Mouse (Mus musculus): Measurements from ENCODE around the gene Atxn10. TPM values are rescaled to one million over a fixed set of nuclear protein-coding genes. Genes with fewer than 3 reads are reported as not detected.

Atxn10 gene
- polyA plus RNA-seq, 1 experiment from 2014 or later = 190 TPM

- Histone ChIP-seq H3K4me3 (ENCODE audit: low read depth, low read length) (no peak overlapping the region), H3K9ac (replicated peaks; ENCODE audit: low read depth) (no peak overlapping the region), H3K27ac (ENCODE audit: low read length) (no peak overlapping the region), H3K9me3 (ENCODE audit: low read length) (no peaks in the 10 kb centered on the region), H3K27me3 (replicated peaks; ENCODE audit: insufficient read depth, low read length) (no peaks in the 10 kb centered on the region), H3K36me3 (ENCODE audit: insufficient read depth, low read length) (peaks cover 18% of the 10 kb centered on the region; the same call in 1 of the 2 replicates), H3K4me2 (replicated peaks; ENCODE audit: low read depth, low read length) (no peak overlapping the region), H3K4me1 (ENCODE audit: insufficient read depth, low read depth, low read length) (no peaks in the 10 kb centered on the region)
- DNase-seq (ENCODE audit: low spot score) (no peak), ATAC-seq (no peak)
- TF ChIP-seq EP300 (IDR thresholded peaks at IDR 0.05) (no peak), CTCF (IDR thresholded peaks at IDR 0.05) (0 out of 2 replicates have a peak, but pooled peaks have one; percentile 1)
Measured at GRCm38 (mm10) chr15:85373125-85373524, 37.1 kb downstream of the Atxn10 start.

DNA sequence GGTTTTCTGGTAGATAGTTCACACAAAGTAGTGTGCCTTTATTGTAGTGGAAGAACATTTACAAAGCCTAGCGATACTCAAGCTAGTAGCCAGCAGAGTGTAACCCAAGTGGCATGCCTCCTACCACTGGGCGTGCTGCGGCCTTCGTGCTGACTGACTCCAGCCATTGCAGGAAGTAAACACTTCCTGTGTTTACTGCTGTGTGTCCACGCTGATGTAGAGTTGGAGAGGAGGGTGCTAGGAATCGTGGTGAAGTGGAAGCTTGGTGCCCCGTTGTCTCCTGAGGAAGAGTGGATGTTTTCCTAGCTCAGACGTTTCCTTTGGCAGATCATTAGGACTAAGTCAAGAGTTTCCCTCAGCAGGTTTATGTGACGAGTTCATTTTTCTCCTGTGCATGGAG, 47.4 kb downstream of the Atxn10 start:
- Histone ChIP-seq H3K27me3 (replicated peaks; ENCODE audit: insufficient read depth, low read length) (no peaks in the 10 kb centered on the region), H3K9me3 (ENCODE audit: low read length) (no peaks in the 10 kb centered on the region), H3K4me3 (ENCODE audit: low read depth, low read length) (no peak overlapping the region), H3K4me2 (replicated peaks; ENCODE audit: low read depth, low read length) (no peak overlapping the region), H3K9ac (replicated peaks; ENCODE audit: low read depth) (no peak overlapping the region), H3K27ac (ENCODE audit: low read length) (peak overlapping the region; percentile 52), H3K4me1 (ENCODE audit: insufficient read depth, low read depth, low read length) (no peaks in the 10 kb centered on the region), H3K36me3 (ENCODE audit: insufficient read depth, low read length) (peaks cover 3% of the 10 kb centered on the region; the same call in 1 of the 2 replicates)
- 29% methylated on average over 9 of the region's 9 CpGs for WGBS
- TF ChIP-seq EP300 (IDR thresholded peaks at IDR 0.05) (peak; percentile 59), CTCF (IDR thresholded peaks at IDR 0.05) (peak; percentile 56)
- ATAC-seq (peak; percentile 84), DNase-seq (ENCODE audit: low spot score) (peak; percentile 38)

- H3K4me1 ChIP-seq (ENCODE audit: insufficient read depth, low read depth, low read length) = no peaks in the 10 kb centered on the region
- ATAC-seq (no peak), DNase-seq (ENCODE audit: low spot score) (no peak)
- WGBS = 95% methylated on average over 3 of the region's 3 CpGs
- H3K4me2 ChIP-seq (replicated peaks; ENCODE audit: low read depth, low read length) = no peak overlapping the region
- H3K27me3 ChIP-seq (replicated peaks; ENCODE audit: insufficient read depth, low read length) = no peaks in the 10 kb centered on the region
- TF ChIP-seq EP300 (IDR thresholded peaks at IDR 0.05) = no peak
- TF ChIP-seq CTCF (IDR thresholded peaks at IDR 0.05) = peak; percentile 64
- H3K9ac ChIP-seq (replicated peaks; ENCODE audit: low read depth) = no peak overlapping the region
- no peaks in the 10 kb centered on the region for H3K9me3 ChIP-seq (ENCODE audit: low read length)
- no peak overlapping the region for H3K27ac ChIP-seq (ENCODE audit: low read length)
- H3K4me3 ChIP-seq (ENCODE audit: low read depth, low read length) = no peak overlapping the region
- peaks cover 5% of the 10 kb centered on the region for H3K36me3 ChIP-seq (ENCODE audit: insufficient read depth, low read length)
Measured at GRCm38 (mm10) chr15:85388696-85389095, 52.7 kb downstream of the Atxn10 start.

GRCm38 (mm10) chr15:85389915-85390314, 53.9 kb downstream of the Atxn10 start:
- peaks cover 6% of the 10 kb centered on the region for H3K36me3 ChIP-seq (ENCODE audit: insufficient read depth, low read length)
- H3K9ac ChIP-seq (replicated peaks; ENCODE audit: low read depth) = no peak overlapping the region
- no peaks in the 10 kb centered on the region for H3K27me3 ChIP-seq (replicated peaks; ENCODE audit: insufficient read depth, low read length)
- ATAC-seq (no peak), DNase-seq (ENCODE audit: low spot score) (no peak)
- 55% methylated on average over 4 of the region's 4 CpGs for WGBS
- no peaks in the 10 kb centered on the region for H3K9me3 ChIP-seq (ENCODE audit: low read length)
- TF ChIP-seq CTCF (IDR thresholded peaks at IDR 0.05) (no peak), EP300 (IDR thresholded peaks at IDR 0.05) (no peak)
- no peak overlapping the region for H3K4me2 ChIP-seq (replicated peaks; ENCODE audit: low read depth, low read length)
- no peak overlapping the region for H3K27ac ChIP-seq (ENCODE audit: low read length)
- H3K4me3 ChIP-seq (ENCODE audit: low read depth, low read length) = no peak overlapping the region
- H3K4me1 ChIP-seq (ENCODE audit: insufficient read depth, low read depth, low read length) = no peaks in the 10 kb centered on the region

- H3K27me3 ChIP-seq (replicated peaks; ENCODE audit: insufficient read depth, low read length) = no peaks in the 10 kb centered on the region
- peaks cover 6% of the 10 kb centered on the region; the same call in 1 of the 2 replicates for H3K36me3 ChIP-seq (ENCODE audit: insufficient read depth, low read length)
- 62% methylated on average over 9 of the region's 9 CpGs for WGBS
- H3K4me2 ChIP-seq (replicated peaks; ENCODE audit: low read depth, low read length) = no peak overlapping the region
- no peak overlapping the region for H3K4me3 ChIP-seq (ENCODE audit: low read depth, low read length)
- ATAC-seq (peak; percentile 76), DNase-seq (ENCODE audit: low spot score) (peak; percentile 40)
- no peak overlapping the region for H3K9ac ChIP-seq (replicated peaks; ENCODE audit: low read depth)
- no peaks in the 10 kb centered on the region for H3K9me3 ChIP-seq (ENCODE audit: low read length)
- no peaks in the 10 kb centered on the region for H3K4me1 ChIP-seq (ENCODE audit: insufficient read depth, low read depth, low read length)
- TF ChIP-seq EP300 (IDR thresholded peaks at IDR 0.05) (peak; percentile 24; the same call in 1 of the 2 replicates), CTCF (IDR thresholded peaks at IDR 0.05) (no peak)
- H3K27ac ChIP-seq (ENCODE audit: low read length) = peak overlapping the region; percentile 51
Measured at GRCm38 (mm10) chr15:85395360-85395759, 59.3 kb downstream of the Atxn10 start.

DNA sequence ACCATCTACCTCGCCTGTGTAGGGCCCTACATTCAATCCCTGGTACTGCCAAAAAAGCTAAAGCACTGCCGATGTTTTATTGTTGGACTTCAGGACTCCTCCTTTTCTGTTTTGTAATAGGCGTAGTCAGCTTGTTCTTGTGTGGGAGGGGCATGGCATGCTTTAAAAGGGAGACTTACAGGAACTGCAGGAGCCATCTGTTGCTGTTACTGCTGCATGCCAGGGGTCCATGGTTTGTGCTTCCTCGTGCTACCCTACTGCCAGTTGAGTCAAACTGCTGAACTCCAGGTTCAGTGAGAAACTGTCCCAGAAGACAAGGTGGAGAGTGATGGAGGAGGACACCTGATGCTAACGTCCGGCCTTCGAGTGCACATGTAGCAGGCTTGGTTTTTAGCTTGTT, 65.9 kb downstream of the Atxn10 start:
- Histone ChIP-seq H3K36me3 (ENCODE audit: insufficient read depth, low read length) (no peaks in the 10 kb centered on the region), H3K4me1 (ENCODE audit: insufficient read depth, low read depth, low read length) (0 out of 2 replicates have a peak, but pooled peaks cover 6% of the 10 kb centered on the region), H3K27ac (ENCODE audit: low read length) (no peak overlapping the region), H3K9me3 (ENCODE audit: low read length) (no peaks in the 10 kb centered on the region), H3K27me3 (replicated peaks; ENCODE audit: insufficient read depth, low read length) (no peaks in the 10 kb centered on the region), H3K4me3 (ENCODE audit: low read depth, low read length) (no peak overlapping the region), H3K4me2 (replicated peaks; ENCODE audit: low read depth, low read length) (no peak overlapping the region), H3K9ac (replicated peaks; ENCODE audit: low read depth) (no peak overlapping the region)
- DNase-seq (ENCODE audit: low spot score) = peak; percentile 37
- TF ChIP-seq CTCF (IDR thresholded peaks at IDR 0.05) (no peak), EP300 (IDR thresholded peaks at IDR 0.05) (no peak)
- WGBS = 64% methylated on average over 7 of the region's 7 CpGs
- ATAC-seq = no peak
